Mouse (Mus musculus) erythroblast, embryonic 14.5 days (primary cell): ENCODE data around the gene Sp8.

ENCODE experiments used
- GATA1 ChIP-seq: IDR thresholded peaks from 2 replicates; pipeline ENCODE4 v1.6.1; 2012; ENCODE audit warnings: low read length, inconsistent platforms, mixed read lengths
- TAL1 ChIP-seq: IDR thresholded peaks from 3 replicates; pipeline ENCODE4 v1.6.1; 2012; ENCODE audit warnings: low read length, inconsistent platforms, mixed read lengths

DNA sequence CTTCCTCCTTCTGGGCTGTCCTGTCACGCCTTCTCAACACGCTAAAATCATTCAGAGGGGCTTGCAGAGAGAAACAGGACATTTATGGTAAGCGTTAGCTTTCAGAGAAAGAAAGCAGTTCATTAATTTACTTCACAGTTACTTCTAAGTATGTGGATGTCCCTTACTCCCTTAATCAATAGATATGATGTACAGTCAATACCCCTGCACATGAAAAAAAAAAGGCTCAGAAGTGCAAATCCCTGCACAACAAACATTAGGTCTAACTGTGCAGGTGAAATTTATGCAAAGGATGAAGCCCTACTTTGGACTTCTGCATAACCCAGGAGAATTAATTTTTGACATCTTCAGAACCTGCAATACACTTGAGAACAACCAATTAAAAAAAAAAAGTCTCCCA lies 778 bp upstream of the Sp8 start:
- TF ChIP-seq GATA1: no peak
- TF ChIP-seq TAL1: no peak
